Mouse (Mus musculus) telencephalon, adult 2 months (tissue): ENCODE results near the gene Gm47985.
"Not testable (repeated sequence)": the region's sequence is repeated elsewhere in the genome, so short reads cannot be mapped to it uniquely, and the experiment has no call there.

Experiments used
- DNase-seq: peaks from one replicate; pipeline ENCODE4 v3.0.0-alpha.2; 2011; ENCODE audit warnings: low read depth, low spot score

Gm47985 gene

GRCm38 (mm10) chr1:151177030-151177936 lies 5.1 kb upstream of the Gm47985 start:
- DNase-seq: no peak

GRCm38 (mm10) chr1:151177937-151178271 lies 4.4 kb upstream of the Gm47985 start:
- no peak for DNase-seq

- DNase-seq: no peak
Observed at GRCm38 (mm10) chr1:151178505-151179083, 3.7 kb upstream of the Gm47985 start.

GRCm38 (mm10) chr1:151180167-151180566 lies 2.2 kb upstream of the Gm47985 start:
- DNase-seq: no peak

GRCm38 (mm10) chr1:151186186-151186585 lies 3.8 kb downstream of the Gm47985 start:
- DNase-seq: not testable (repeated sequence)

GRCm38 (mm10) chr1:151186879-151187424 lies 4.6 kb downstream of the Gm47985 start:
- not testable (repeated sequence) for DNase-seq

- DNase-seq: no peak
Observed at GRCm38 (mm10) chr1:151188469-151188868, 6.1 kb downstream of the Gm47985 start.

GRCm38 (mm10) chr1:151192075-151192474 lies 9.7 kb downstream of the Gm47985 start, which contains the start of gene Gm8947:
TSS of gene Gm8947 (plus strand) at chr1:151192376.
- not testable (repeated sequence) for DNase-seq

GRCm38 (mm10) chr1:151192739-151193138 lies 10.4 kb downstream of the Gm47985 start:
- DNase-seq: not testable (repeated sequence)

GRCm38 (mm10) chr1:151195986-151196385 lies 13.6 kb downstream of the Gm47985 start:
- not testable (repeated sequence) for DNase-seq

GRCm38 (mm10) chr1:151196690-151197089 lies 14.4 kb downstream of the Gm47985 start:
- not testable (repeated sequence) for DNase-seq

GRCm38 (mm10) chr1:151198120-151198519 lies 15.8 kb downstream of the Gm47985 start, which contains the start of gene Gm47995:
TSS of gene Gm47995 (plus strand) at chr1:151198448.
- not testable (repeated sequence) for DNase-seq

- DNase-seq: not testable (repeated sequence)
Observed at GRCm38 (mm10) chr1:151200620-151201019, 18.3 kb downstream of the Gm47985 start.

- DNase-seq: not testable (repeated sequence)
Observed at GRCm38 (mm10) chr1:151202771-151203170, 20.4 kb downstream of the Gm47985 start.

- DNase-seq: not testable (repeated sequence)
Observed at GRCm38 (mm10) chr1:151203818-151204217, 21.5 kb downstream of the Gm47985 start, which contains the start of gene 3110040M04Rik. TSS of gene 3110040M04Rik (plus strand) at chr1:151204121.

- not testable (repeated sequence) for DNase-seq
Observed at GRCm38 (mm10) chr1:151208493-151208892, 26.2 kb downstream of the Gm47985 start.

GRCm38 (mm10) chr1:151208944-151209343 lies 26.6 kb downstream of the Gm47985 start:
- DNase-seq: not testable (repeated sequence)

- not testable (repeated sequence) for DNase-seq
Observed at GRCm38 (mm10) chr1:151209824-151210355, 27.6 kb downstream of the Gm47985 start, which contains the start of gene Gm47996. TSS of gene Gm47996 (plus strand) at chr1:151210131.

GRCm38 (mm10) chr1:151211666-151212065 lies 29.3 kb downstream of the Gm47985 start:
- DNase-seq: not testable (repeated sequence)

GRCm38 (mm10) chr1:151214862-151215261 lies 32.5 kb downstream of the Gm47985 start:
- no peak for DNase-seq

GRCm38 (mm10) chr1:151215985-151216384 lies 33.6 kb downstream of the Gm47985 start:
- DNase-seq: no peak

GRCm38 (mm10) chr1:151216417-151216816 lies 34.1 kb downstream of the Gm47985 start:
- no peak for DNase-seq
